Mouse (Mus musculus): ENCODE results near the gene Atp8b5.

- TF ChIP-seq MAFK (IDR thresholded peaks at IDR 0.05; ENCODE audit: insufficient read depth, low read depth, low read length), result no peak
- TF ChIP-seq ZNF384 (IDR thresholded peaks at IDR 0.05; ENCODE audit: low read depth, low read length), result no peak
- TF ChIP-seq CHD2 (IDR thresholded peaks at IDR 0.05; ENCODE audit: low read depth, low read length), result no peak
These were observed 150.5 kb downstream of the Atp8b5 start for GRCm38 (mm10) chr4:43417269-43418062.
